Mouse (Mus musculus) kidney, postnatal 14 days (tissue): ENCODE results near the gene Itga9.

ENCODE experiments used
- DNase-seq: peaks from one replicate; pipeline ENCODE4 v3.0.0; 2022; ENCODE audit warnings: mixed read lengths

Gene Itga9

GRCm38 (mm10) chr9:118693256-118693655 is 86.8 kb downstream of the Itga9 start:
- peak; percentile 40 for DNase-seq

GRCm38 (mm10) chr9:118694420-118694825 is 87.9 kb downstream of the Itga9 start:
- peak; percentile 43 for DNase-seq

DNA sequence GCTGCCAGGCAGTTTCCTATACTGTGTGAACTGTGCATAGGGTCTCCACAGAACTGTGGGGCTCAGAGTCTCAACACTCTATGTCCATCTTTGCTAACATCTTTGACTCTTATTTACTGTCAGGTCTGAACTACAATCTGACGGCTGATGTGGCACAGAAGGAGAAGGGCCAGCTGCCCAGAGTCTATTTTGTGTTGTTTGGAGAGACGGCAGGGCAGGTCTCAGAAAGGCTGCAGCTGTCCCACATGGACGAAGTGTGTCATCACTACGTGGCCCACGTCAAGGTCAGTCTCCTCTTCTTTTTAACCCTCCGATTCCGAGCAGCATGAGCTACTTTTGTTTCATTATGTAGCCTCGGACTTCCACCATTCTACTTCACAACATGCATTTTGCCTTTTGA is 91.7 kb downstream of the Itga9 start:
- DNase-seq: no peak

GRCm38 (mm10) chr9:118699716-118700115 is 93.2 kb downstream of the Itga9 start:
- peak; percentile 35 for DNase-seq

DNA sequence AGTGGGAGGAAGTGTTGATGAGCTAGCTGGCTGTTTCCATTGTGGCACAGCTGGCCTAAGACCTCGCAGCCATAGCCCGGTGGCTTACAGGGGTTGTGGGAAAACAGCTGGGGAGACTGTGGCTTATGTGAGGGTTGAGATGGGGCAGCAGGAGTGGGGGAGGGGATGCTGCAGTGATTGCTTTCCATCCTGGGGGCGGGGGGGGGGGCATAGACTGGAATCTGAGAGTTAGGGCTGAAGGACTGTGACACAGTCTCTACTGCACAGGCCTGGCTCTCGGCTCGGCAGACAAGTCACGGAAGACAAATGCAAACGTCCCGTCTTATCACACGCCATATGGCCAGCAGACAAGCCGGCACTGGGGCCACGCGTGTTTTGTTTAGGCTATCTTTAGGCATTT is 94.4 kb downstream of the Itga9 start:
- no peak for DNase-seq

DNA sequence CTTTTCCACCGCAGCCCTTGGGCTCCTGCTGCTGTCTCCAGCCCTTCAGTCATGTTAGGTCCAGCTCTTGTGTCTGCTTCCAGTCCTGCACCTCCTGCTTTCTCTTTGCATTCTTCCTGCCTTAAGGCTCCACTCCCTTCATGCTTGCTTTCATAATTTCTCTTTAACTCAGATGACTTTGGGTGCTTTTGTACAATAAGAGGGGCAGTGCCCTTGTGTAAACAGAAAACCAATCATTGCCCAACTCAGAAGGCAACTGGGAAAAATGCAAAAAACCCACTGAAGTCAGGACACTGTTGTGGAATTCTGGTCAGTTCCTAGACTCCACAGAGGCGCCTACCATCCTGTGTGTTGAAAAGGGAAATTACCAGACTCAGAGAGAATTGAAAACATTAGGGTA is 95.3 kb downstream of the Itga9 start:
- no peak for DNase-seq

- no peak for DNase-seq
These were observed 96.7 kb downstream of the Itga9 start for GRCm38 (mm10) chr9:118703146-118703545.

GRCm38 (mm10) chr9:118705381-118706074 is 99.0 kb downstream of the Itga9 start:
- DNase-seq: peak; percentile 27

DNA sequence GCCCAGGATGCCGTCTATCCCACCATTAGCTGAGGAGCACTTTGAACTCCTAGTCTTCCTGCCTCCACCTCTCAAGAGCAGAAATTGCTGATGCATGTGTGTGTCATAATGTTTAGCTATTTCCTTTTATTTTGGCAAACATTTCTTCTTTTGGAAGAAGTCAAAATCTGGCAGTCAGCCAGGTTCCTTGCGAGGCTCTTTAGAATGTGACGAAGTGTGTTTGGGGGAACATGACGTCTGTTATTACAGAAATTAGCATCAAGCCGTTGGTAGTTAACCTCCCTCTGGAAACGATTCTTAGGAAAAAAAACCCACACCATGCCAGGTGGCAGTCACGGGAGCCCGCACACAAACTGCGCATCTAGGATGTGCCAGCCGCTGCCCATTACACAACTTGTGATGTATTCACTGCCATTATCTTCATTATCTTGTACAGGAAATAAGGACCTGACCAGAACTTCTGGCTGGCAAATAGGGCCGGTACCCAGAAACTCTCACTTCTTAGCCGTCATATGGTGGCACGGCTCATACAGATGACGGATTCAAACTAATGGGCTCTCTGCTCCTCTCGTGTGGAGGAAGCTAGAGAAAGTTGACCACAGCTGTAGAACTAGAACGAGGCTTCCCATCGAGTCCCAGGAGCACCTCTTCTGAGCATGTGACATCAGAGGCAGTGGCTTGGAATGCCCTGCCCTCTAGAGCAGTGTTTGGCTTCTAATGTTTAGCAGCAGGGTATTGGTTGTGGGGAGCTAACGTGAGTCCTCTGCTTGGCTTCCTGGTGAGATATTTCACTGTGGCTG is 99.9 kb downstream of the Itga9 start:
- peak; percentile 68 for DNase-seq

GRCm38 (mm10) chr9:118710625-118711024 is 104.1 kb downstream of the Itga9 start:
- DNase-seq: peak; percentile 44

DNA sequence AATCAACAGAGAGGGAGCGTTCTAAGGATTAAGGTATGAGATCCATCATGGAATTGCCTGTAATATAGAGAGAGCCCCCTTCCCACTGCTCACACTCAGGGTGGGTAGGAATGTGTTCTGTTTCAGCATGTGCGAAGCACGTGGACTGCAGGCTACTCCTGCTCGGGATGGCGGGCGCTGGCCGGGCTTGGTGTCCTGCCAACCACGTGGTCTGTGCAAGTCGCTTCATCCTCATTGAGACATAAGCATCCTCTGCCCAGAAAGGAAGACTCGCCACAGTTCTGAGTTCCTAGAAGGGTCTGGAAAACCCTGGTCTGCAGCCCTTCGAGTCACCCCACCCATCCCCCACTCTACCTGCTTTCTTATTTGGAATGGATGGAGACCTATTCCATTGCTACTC is 105.3 kb downstream of the Itga9 start:
- DNase-seq: no peak

- no peak for DNase-seq
These were observed 107.0 kb downstream of the Itga9 start for GRCm38 (mm10) chr9:118713515-118713914.

DNA sequence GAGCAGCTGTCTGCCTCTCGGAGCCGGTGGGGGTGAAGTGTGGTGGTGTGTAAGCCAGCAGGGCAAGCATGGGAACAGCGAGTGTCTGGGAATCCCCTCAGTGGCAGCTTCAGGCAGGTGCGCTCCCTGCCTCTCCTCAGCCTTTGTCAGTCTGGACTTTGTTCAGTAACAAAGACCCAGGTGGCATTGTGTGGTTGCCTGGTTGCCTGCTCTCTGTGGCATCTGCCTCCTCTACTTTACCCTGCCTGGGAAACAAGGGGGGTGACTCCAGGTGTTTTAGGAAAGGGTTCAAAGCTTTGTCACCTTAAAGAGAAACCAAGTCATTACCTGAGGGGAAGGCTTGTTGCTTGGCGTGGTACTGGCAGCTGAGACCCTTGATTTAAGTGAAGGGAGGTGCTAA is 108.0 kb downstream of the Itga9 start:
- DNase-seq: no peak

DNA sequence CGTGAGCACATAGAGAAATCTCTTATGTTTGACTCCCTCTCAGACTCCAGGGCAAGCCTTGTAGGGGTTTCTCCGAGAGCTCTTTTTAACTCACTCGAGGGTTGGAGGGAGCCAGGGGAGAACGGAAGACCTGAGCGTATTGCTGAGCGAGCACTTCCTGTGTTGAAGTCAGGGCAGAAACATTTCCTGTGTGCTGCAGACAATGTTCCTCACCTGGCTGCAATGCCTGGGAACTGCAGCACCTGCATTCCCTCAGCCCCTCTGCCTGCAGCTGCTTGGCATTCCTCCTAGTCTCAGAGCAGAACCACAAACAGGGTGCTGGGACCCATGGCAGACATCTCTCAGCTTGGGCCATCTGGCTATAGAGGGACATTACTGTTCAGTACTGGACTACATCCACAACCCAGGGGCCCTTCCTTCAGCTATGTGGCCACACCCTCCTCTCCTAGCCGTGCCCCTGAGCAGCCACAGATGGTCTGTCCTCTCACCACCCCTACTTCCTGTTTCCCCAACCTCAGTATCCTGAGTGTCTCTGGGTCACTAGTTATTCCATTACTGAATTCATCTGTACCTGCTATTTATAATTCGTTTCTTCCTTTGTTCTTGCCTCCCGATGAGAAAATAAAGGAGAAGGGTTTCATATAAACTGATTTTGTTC is 109.6 kb downstream of the Itga9 start:
- DNase-seq: no peak

GRCm38 (mm10) chr9:118717436-118717835 is 110.9 kb downstream of the Itga9 start:
- DNase-seq: no peak

DNA sequence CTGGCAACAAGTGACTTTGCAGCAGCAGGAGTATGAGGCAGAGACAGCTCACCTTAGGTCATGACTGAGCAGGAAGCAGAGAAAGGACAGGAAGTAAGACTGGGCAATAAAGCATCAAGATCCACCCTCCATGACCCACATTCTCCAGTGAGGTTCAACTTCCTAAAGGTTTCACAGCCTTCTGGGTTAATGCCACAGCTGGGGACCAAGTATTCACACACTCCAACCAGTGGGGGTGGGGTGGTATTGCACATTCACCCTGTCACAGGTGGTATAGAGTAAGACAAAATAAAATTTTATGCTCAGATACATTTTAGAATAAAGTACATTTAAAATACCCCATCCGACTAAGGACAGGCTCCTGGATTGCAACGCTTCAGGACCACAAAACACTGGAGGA is 112.0 kb downstream of the Itga9 start:
- DNase-seq: no peak

GRCm38 (mm10) chr9:118721056-118721455 is 114.6 kb downstream of the Itga9 start:
- no peak for DNase-seq

DNA sequence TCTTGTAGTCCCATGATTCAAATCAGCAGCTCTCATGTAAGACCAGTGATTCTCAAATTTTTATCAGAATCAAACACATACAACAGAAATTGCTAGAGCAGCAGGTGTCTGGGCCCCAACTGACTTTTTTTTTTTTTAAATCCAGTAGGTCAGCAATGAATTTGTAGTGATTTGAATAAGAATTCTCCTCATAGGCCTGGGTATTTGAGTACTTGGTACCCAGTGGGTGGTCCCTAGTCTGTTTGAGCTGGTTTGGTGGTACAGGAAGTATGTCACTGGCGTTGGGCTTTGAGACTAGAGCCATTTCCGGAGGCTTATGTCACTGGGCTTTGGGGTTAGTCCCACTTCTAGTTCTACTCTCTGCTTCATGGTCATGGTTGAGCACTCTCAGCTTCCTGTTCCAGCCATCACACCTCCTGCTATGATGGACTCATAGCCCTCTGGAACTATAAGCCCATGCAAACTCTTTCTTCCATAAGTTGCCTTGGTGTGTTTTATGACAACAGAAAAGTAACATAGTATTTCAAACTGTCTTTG is 116.4 kb downstream of the Itga9 start:
- DNase-seq: no peak

- DNase-seq: no peak
These were observed 118.6 kb downstream of the Itga9 start for GRCm38 (mm10) chr9:118725128-118725527.

GRCm38 (mm10) chr9:118726550-118726949 is 120.1 kb downstream of the Itga9 start:
- no peak for DNase-seq

- no peak for DNase-seq
These were observed 121.8 kb downstream of the Itga9 start for GRCm38 (mm10) chr9:118728296-118728695.

GRCm38 (mm10) chr9:118728987-118729386 is 122.5 kb downstream of the Itga9 start:
- DNase-seq: no peak

- DNase-seq: no peak
These were observed 123.7 kb downstream of the Itga9 start for GRCm38 (mm10) chr9:118730172-118730571.
